In genomic region chrX:36741278-36741677, GRCm38 (mm10) we compare ENCODE assay signal across 20 mouse cellular contexts. TPM values are rescaled to one million over a fixed set of nuclear protein-coding genes. Genes with fewer than 3 reads are reported as not detected.
A peak's percentile ranks its signal among the peaks of the same experiment; 100 is the strongest.
DNase-seq lines count a peak whose midpoint lies in the region; ATAC-seq and TF ChIP-seq lines count a peak whose summit lies in the region.
"Had no signal": no experiment of that assay in that cellular context is flagged by ENCODE, and none has a peak within 500 bp of the region (broad histone marks: within the 10 kb centered on the region; RNA-seq: fewer than 3 reads in every experiment).

No protein-coding gene starts in this region.

- no peaks in the 10 kb centered on the region for H3K4me1 ChIP-seq in forebrain, embryonic 14.5 days (ENCODE audit: control insufficient read depth, insufficient read depth, low read length)
- H3K4me1 ChIP-seq in forebrain, embryonic 10.5 days: peaks cover 6% of the 10 kb centered on the region
- H3K4me1 ChIP-seq in CH12.LX (ENCODE audit: control insufficient read depth in 1 of 2, insufficient read depth in 2 of 2): peaks cover 0 to 7% of the 10 kb centered on the region in 2 experiments; a peak in 1 of 4 replicates
- peaks cover 26% of the 10 kb centered on the region for H3K4me1 ChIP-seq in liver, embryonic 13.5 days (replicated peaks)
- H3K4me1 ChIP-seq: heart, embryonic 15.5 days had no signal

- TF ChIP-seq CTCF in CH12.LX (conservative IDR thresholded peaks at IDR 0.05 in 1 of 2, IDR thresholded peaks at IDR 0.05 in 1 of 2; ENCODE audit: low read depth in 2 of 2, low read length in 2 of 2): no peak
- TF ChIP-seq CTCF in brain, embryonic 14.5 days (IDR thresholded peaks at IDR 0.05; ENCODE audit: borderline replicate concordance, extremely low read depth, insufficient read depth, insufficient read length): no peak

- no peaks in the 10 kb centered on the region for H3K27me3 ChIP-seq in forebrain, embryonic 14.5 days (replicated peaks; ENCODE audit: control insufficient read depth, insufficient read depth, low read length)
- H3K27me3 ChIP-seq in forebrain, embryonic 10.5 days (ENCODE audit: poor library complexity, severe bottlenecking): no peaks in the 10 kb centered on the region
- H3K27me3 ChIP-seq in CH12.LX (replicated peaks): no peaks in the 10 kb centered on the region
- no peaks in the 10 kb centered on the region for H3K27me3 ChIP-seq in liver, embryonic 13.5 days
- H3K27me3 ChIP-seq: heart, embryonic 15.5 days had no signal

- no peaks in the 10 kb centered on the region for H3K36me3 ChIP-seq in forebrain, embryonic 14.5 days (ENCODE audit: control insufficient read depth, insufficient read depth, low read length)
- no peaks in the 10 kb centered on the region for H3K36me3 ChIP-seq in forebrain, embryonic 10.5 days (replicated peaks)
- H3K36me3 ChIP-seq in CH12.LX (replicated peaks in 1 of 2; ENCODE audit: control insufficient read depth in 1 of 2, insufficient read depth in 1 of 2, low read length in 1 of 2): no peaks in the 10 kb centered on the region
- H3K36me3 ChIP-seq in liver, embryonic 13.5 days: no peaks in the 10 kb centered on the region
- H3K36me3 ChIP-seq: heart, embryonic 15.5 days; hindbrain, embryonic 10.5 days had no signal

- ATAC-seq in forebrain, embryonic 14.5 days: no peak
- ATAC-seq in liver, embryonic 13.5 days (ENCODE audit: low read depth): peak; percentile 79
- ATAC-seq: forebrain, embryonic 16.5 days; intestine, embryonic 16.5 days had no signal

- H3K79me2 ChIP-seq in CH12.LX (replicated peaks; ENCODE audit: control insufficient read depth, extremely low read depth, insufficient read depth, poor library complexity, severe bottlenecking): no peaks in the 10 kb centered on the region

- no peaks in the 10 kb centered on the region for H3K9me3 ChIP-seq in forebrain, embryonic 14.5 days (replicated peaks; ENCODE audit: control insufficient read depth, low read length)
- no peaks in the 10 kb centered on the region for H3K9me3 ChIP-seq in forebrain, embryonic 10.5 days
- H3K9me3 ChIP-seq in CH12.LX (replicated peaks; ENCODE audit: low read length): peaks cover 1% of the 10 kb centered on the region
- no peaks in the 10 kb centered on the region for H3K9me3 ChIP-seq in liver, embryonic 13.5 days (replicated peaks)
- H3K9me3 ChIP-seq: heart, embryonic 15.5 days; hindbrain, embryonic 10.5 days had no signal

- no peak overlapping the region for H3K27ac ChIP-seq in forebrain, embryonic 14.5 days (ENCODE audit: low read depth, low read length)
- H3K27ac ChIP-seq in forebrain, embryonic 10.5 days: no peak overlapping the region
- no peak overlapping the region for H3K27ac ChIP-seq in CH12.LX (ENCODE audit: insufficient read depth, low read depth)
- no peak overlapping the region for H3K27ac ChIP-seq in liver, embryonic 13.5 days
- H3K27ac ChIP-seq: heart, embryonic 15.5 days; hindbrain, embryonic 10.5 days; macrophage had no signal

- H3K9ac ChIP-seq in forebrain, embryonic 14.5 days (ENCODE audit: low read length): no peak overlapping the region
- H3K9ac ChIP-seq in CH12.LX (ENCODE audit: insufficient read depth, low read depth): no peak overlapping the region
- no peak overlapping the region for H3K9ac ChIP-seq in liver, embryonic 13.5 days
- H3K9ac ChIP-seq: heart, embryonic 15.5 days had no signal

- dilution Hi-C loops in CH12.LX (cut with MboI; ENCODE audit: extremely low pct_ligation_motif_present, extremely low pct_unique_long_range_greater_than_20kb, low sequenced_read_pairs): no loop called here

- DNase-seq in forebrain, embryonic 14.5 days (ENCODE audit: low spot score): peak; percentile 20
- DNase-seq in forebrain, embryonic 10.5 days (ENCODE audit: extremely low spot score, low spot score): no peak
- no peak for DNase-seq in CH12.LX (ENCODE audit: extremely low read depth)
- DNase-seq in brain, embryonic 14.5 days (ENCODE audit: low read depth): peak; percentile 55
- DNase-seq in liver, embryonic 13.5 days: peak; percentile 38
- no peak for DNase-seq in adrenal gland, adult 2 months
- DNase-seq in right cerebral cortex, postnatal 4 days: no peak
- no peak for DNase-seq in kidney, postnatal 4 days
- DNase-seq: cerebellum, adult 11-12 months; heart, adult 18-20 months; layer of hippocampus, adult 9-11 months; thymus, postnatal 4 days had no signal

- H3K4me3 ChIP-seq in forebrain, embryonic 14.5 days (ENCODE audit: low read depth, low read length): no peak overlapping the region
- H3K4me3 ChIP-seq in forebrain, embryonic 10.5 days: no peak overlapping the region
- H3K4me3 ChIP-seq in CH12.LX (replicated peaks in 1 of 3; ENCODE audit: low read depth in 2 of 3, low read length in 2 of 3, poor library complexity in 1 of 3): no peak overlapping the region
- H3K4me3 ChIP-seq in liver, embryonic 13.5 days (replicated peaks): no peak overlapping the region
- H3K4me3 ChIP-seq: heart, embryonic 15.5 days; hindbrain, embryonic 10.5 days; myocyte had no signal

- TF ChIP-seq POLR2A in CH12.LX (IDR thresholded peaks at IDR 0.05; ENCODE audit: low read depth, low read length): no peak
- no peak for TF ChIP-seq POLR2A in brain, embryonic 14.5 days (IDR thresholded peaks at IDR 0.05; ENCODE audit: borderline replicate concordance, extremely low read depth, insufficient read depth, insufficient read length, poor library complexity, severe bottlenecking)

- in situ Hi-C loops in CH12.LX (cut with MboI; ENCODE audit: low pct_ligation_motif_present, low pct_unique_long_range_greater_than_20kb, low sequenced_read_pairs): loop anchor here (10.0 kb wide), 1 partner anchor 54 kb away; the partner anchor contains the start of gene Slc25a5

- no peak for TF ChIP-seq RAD21 in CH12.LX (IDR thresholded peaks at IDR 0.05; ENCODE audit: low read depth, low read length)

- no peak overlapping the region for H3K4me2 ChIP-seq in forebrain, embryonic 14.5 days (ENCODE audit: low read length)
- peak overlapping the region; percentile 62 for H3K4me2 ChIP-seq in CH12.LX (ENCODE audit: insufficient read depth, low read depth, poor library complexity, severe bottlenecking)
- H3K4me2 ChIP-seq in liver, embryonic 13.5 days: 0 out of 2 replicates have a peak overlapping the region, but pooled peaks have one; percentile 14
- H3K4me2 ChIP-seq: heart, embryonic 15.5 days had no signal

- TF ChIP-seq EP300 in CH12.LX (IDR thresholded peaks at IDR 0.05; ENCODE audit: low read length): no peak

- 43% methylated on average over 6 of the region's 6 CpGs for WGBS in forebrain, embryonic 14.5 days
- WGBS in forebrain, embryonic 10.5 days: 45% methylated on average over 6 of the region's 6 CpGs
- 17% methylated on average over 6 of the region's 6 CpGs for WGBS in liver, embryonic 13.5 days (ENCODE audit: insufficient replicate concordance)

TF ChIP-seq in CH12.LX, 34 proteins besides CTCF, POLR2A, EP300 and RAD21:
- TF ChIP-seq CHD2 (IDR thresholded peaks at IDR 0.05; ENCODE audit: low read length): no peak
- no peak for TF ChIP-seq UBTF (IDR thresholded peaks at IDR 0.05; ENCODE audit: low read depth, low read length)
- no peak for TF ChIP-seq TBP (conservative IDR thresholded peaks at IDR 0.05; ENCODE audit: low read depth, low read length)
- no peak for TF ChIP-seq JUN (IDR thresholded peaks at IDR 0.05; ENCODE audit: insufficient read depth, low read depth, low read length)
TF ChIP-seq in CH12.LX: peak in this region for 0.

RNA-seq across cellular contexts. Expression of gene Slc25a43, which starts 2.2 kb away (rescaled TPM):
- polyA plus RNA-seq in forebrain, embryonic 14.5 days (2014; fragmentation: Nextera tagmentation; extraction: Ambion mirVana): 0.40 and 0.51 TPM in 2 replicates
- polyA plus RNA-seq in forebrain, embryonic 10.5 days (2016; fragmentation: Nextera tagmentation; extraction: Ambion mirVana): 1.1 and 1.8 TPM in 2 replicates
- total RNA-seq in CH12.LX (2012; rRNA removed): 1.2 and 1.7 TPM in 2 replicates
- 1.5 and 2.2 TPM in 2 replicates for total RNA-seq in CH12.LX (2014; rRNA removed)
- 1.4 and 1.7 TPM in 2 replicates for polyA plus RNA-seq in CH12.LX (2012; ENCODE audit: insufficient read length, low read depth)
- polyA plus RNA-seq in brain, embryonic 14.5 days (2012; rRNA removed): 0.66 and 0.89 TPM in 2 replicates
- polyA plus RNA-seq in liver, embryonic 13.5 days (2015; fragmentation: Nextera tagmentation; extraction: Ambion mirVana): 1.0 and 1.1 TPM in 2 replicates
- total RNA-seq in adrenal gland, adult 2 months (2021): 1 to 10 TPM; 1.0 to 1.1 TPM
- 2.8 and 3.4 TPM in 2 replicates for polyA plus RNA-seq in adrenal gland, adult 2 months (2012; rRNA removed)
- total RNA-seq: gastrocnemius, adult 18-20 months; left cerebral cortex, postnatal 10 days had no signal

RNA-seq across cellular contexts. Expression of gene Slc25a5, which starts 54.2 kb away (rescaled TPM):
- 589 and 711 TPM in 2 replicates for polyA plus RNA-seq in forebrain, embryonic 14.5 days (2014; fragmentation: Nextera tagmentation; extraction: Ambion mirVana)
- 867 and 903 TPM in 2 replicates for polyA plus RNA-seq in forebrain, embryonic 10.5 days (2016; fragmentation: Nextera tagmentation; extraction: Ambion mirVana)
- total RNA-seq in CH12.LX (2012; rRNA removed) (591 and 695 TPM in 2 replicates), CH12.LX (2014; rRNA removed) (1,083 and 1,177 TPM in 2 replicates)
- 878 and 881 TPM in 2 replicates for polyA plus RNA-seq in CH12.LX (2012; ENCODE audit: insufficient read length, low read depth)
- polyA plus RNA-seq in brain, embryonic 14.5 days (2012; rRNA removed): 477 and 533 TPM in 2 replicates
- polyA plus RNA-seq in liver, embryonic 13.5 days (2015; fragmentation: Nextera tagmentation; extraction: Ambion mirVana): 657 and 659 TPM in 2 replicates
- total RNA-seq in adrenal gland, adult 2 months (2021): 100 to 1,000 TPM; 382 to 504 TPM
- polyA plus RNA-seq in adrenal gland, adult 2 months (2012; rRNA removed): 261 and 313 TPM in 2 replicates

Comparison
In these comparisons a context has a peak if more than half of its experiments do, and no peak if none do; other contexts are left out.
1. DNase-seq: peak in forebrain, embryonic 14.5 days (single experiment), brain, embryonic 14.5 days (single experiment) and liver, embryonic 13.5 days (single experiment); none in forebrain, embryonic 10.5 days (single experiment), CH12.LX (single experiment), adrenal gland, adult 2 months (single experiment), right cerebral cortex, postnatal 4 days (single experiment) and kidney, postnatal 4 days (0 of 2).